Mouse (Mus musculus) embryonic stem cell, embryonic (primary cell): ENCODE results near the gene Zfp174.
"Not testable (repeated sequence)": the region's sequence is repeated elsewhere in the genome, so short reads cannot be mapped to it uniquely, and the experiment has no call there.

Experiments
- CTCF ChIA-PET, 4 experiments: fragments of 300-600 bp in 2 of 4; fragments of 350-600 bp in 2 of 4; sonication (Branson Sonifier 250); formaldehyde crosslinking; loops; one replicate each; lab custom pipeline; 2022; ENCODE audit warnings: inconsistent platforms in 2 of 4; lab: Charles Lee
- POLR2A ChIA-PET, 4 experiments: fragments of 300-600 bp in 2 of 4; fragments of 350-600 bp in 2 of 4; sonication (Branson Sonifier 250); formaldehyde crosslinking; loops; one replicate each; lab custom pipeline; 2022; ENCODE audit warnings: antibody characterized with exemption in 4 of 4, inconsistent platforms in 1 of 4; lab: Charles Lee

Zfp174 gene

DNA sequence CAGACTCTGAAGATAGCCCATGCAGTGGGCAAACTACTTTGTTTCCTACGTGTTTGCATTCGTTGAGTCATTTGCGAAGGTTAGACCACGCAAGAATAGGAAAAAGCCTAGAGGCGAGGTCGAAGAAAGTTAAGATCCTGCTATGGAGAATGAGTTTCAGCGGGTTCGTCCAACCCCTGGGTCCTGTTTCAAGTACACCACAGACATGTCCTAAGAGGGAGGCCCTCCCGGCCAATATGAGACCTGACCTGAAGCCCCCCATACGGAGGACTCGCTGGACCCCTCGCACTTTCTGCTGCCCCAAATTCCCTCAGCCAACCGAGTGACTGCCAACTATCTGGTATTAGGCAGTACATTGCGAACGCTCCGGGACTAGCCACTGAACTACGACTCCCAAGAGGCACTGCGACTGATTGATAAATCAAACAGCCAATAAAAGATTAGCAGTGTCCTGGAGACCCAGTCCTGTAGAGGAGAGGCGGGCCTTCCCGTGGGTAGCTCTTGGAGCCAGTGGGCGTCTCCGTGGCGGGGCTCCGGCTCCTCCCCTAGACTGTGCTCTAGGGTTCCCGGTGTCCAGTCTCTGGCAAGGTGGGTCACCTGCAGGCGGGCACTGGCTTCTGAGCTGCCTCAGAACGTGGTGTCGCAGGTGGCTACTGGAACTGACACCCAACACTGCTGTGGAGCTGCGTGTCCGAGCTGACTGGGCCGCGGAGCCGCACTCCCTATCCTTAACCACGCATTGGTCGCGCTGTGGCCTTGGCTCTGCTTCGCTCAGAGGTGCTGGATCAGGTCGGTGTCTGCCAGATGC, at the start of gene Zfp174:
Zfp174 (plus strand) TSS at position 558 of the 808 bp plus-strand sequence.
- ChIA-PET CTCF (interaction anchor here in 1 of 4 experiments (1.0 to 1.1 kb wide), 5 partner anchors 44 to 704 kb away, joined by 3 to 5 read pairs (median 3); partner anchors contain the start of genes 1700037C18Rik, Cluap1 and Srl), POLR2A (interaction anchor here (0.6 to 3.3 kb wide), 36 partner anchors 8 to 712 kb away, joined by 3 to 33 read pairs (median 6); partner anchors contain the start of genes Naa60 (in 3 of the 4), Gm20695 (in 2 of the 4), Slx4 (in 2 of the 4) and Trap1 (in 2 of the 4))

DNA sequence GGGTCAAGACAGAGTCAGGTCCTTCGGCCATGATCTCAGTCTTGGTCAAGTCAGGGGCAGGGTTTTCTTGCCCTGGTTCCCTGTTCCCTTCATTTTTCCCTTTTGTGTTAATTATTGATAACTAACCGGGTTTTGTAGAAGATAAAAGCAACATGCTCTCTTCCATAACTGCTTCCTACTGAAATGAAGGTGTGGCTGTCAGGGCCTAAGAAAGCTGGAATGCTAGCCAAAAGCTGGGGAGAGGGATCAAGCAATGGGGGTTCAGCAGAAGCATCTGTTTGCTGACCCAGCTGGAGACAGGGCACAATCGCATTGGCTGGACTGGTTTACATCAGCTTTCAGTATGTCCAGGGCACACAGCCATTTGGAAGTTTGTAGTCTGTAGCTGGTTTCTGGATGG, 38.9 kb upstream of the Zfp174 start:
- ChIA-PET CTCF (no interaction called here), POLR2A (interaction anchor here in 1 of 4 experiments (1.0 to 1.2 kb wide), 2 partner anchors 35 to 62 kb away, joined by 3 to 4 read pairs; no protein-coding TSS in a partner anchor)

DNA sequence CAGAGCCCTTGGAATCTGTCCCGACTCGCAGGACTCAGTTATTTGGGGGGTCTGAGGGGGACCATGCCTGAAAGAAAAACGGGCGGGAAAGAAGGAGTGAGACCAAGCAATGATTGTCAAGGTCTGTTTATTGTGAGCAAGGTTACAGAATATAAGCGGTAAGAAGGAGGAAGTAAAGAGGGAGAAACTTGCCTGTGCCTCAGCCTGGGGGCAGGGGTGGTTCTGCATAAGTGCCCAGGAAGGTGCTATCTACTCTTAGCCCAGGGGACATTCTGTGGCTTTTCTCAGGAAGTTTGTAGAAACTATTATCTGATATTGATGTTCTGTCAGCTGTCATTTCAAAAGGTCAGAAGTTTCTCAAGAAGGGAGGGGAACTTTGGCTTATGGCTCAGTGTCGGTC, 32.4 kb upstream of the Zfp174 start:
- POLR2A ChIA-PET, CTCF ChIA-PET: not testable (repeated sequence)

DNA sequence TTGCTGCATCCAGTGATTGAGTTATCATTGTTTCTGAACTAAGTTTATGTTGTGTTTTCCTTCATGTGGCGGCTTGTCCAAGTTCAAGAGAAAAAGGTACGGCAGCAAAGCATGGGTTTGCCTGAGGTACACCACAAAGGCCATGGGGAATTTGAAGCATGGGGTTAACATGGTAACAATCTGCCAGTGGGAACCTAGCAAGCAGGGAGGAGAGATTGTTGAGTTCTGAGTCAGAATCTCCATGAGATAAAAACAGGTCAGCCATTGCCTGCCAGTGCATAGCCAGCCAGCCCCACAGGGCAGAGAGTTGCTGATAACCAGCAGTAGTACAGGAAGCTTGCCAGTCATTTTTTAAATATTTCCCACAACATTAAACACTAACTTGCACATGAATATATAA, 26.9 kb upstream of the Zfp174 start:
- ChIA-PET POLR2A (no interaction called here), CTCF (interaction anchor here in 1 of 4 experiments (0.6 kb wide), 2 partner anchors 15 to 288 kb away, joined by 3 read pairs; no protein-coding TSS in a partner anchor)

DNA sequence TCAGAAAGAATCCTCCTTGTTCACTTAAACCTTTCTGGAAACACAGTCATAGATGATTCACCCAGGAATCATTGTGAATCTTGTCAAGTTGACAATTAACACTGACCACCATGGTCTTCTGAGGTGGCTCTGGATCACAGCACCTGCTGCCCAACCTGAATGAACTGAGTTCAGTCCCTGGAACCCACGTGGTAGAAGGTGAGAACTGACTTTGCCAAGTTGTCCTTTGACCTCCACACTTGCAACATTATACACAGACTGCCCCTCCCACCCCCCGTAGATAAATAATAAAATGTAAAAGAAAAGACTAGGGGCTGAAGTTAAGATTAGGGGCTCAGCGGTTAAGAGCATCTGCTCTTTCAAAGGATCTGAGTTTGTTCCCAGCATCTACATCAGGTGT, 19.0 kb upstream of the Zfp174 start:
- CTCF ChIA-PET: no interaction called here
- POLR2A ChIA-PET: interaction anchor here in 1 of 4 experiments (0.6 kb wide), 1 partner anchor 288 kb away, joined by 3 read pairs; no protein-coding TSS in a partner anchor

DNA sequence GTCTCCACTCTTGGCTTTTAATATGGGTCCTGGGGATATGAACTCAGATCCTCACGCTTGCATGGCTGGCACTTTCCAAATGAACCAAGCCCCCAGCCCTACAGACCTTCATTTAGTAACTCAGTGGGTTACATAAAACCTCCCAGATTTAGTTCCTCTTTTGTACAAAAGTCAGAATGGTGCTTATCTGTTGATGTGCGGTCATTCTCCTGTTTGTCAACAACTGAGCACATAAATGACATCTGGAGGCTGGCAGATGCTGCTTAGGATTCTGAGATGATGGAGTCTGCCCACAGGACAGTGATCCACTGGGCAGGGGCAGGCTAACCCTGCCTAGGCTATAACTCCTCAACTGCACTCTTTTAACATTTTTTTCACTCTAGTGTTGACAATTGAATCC, 17.3 kb upstream of the Zfp174 start:
- ChIA-PET CTCF (interaction anchor here in 1 of 4 experiments (0.6 kb wide), 1 partner anchor 13 kb away, joined by 5 read pairs; no protein-coding TSS in a partner anchor), POLR2A (no interaction called here)

DNA sequence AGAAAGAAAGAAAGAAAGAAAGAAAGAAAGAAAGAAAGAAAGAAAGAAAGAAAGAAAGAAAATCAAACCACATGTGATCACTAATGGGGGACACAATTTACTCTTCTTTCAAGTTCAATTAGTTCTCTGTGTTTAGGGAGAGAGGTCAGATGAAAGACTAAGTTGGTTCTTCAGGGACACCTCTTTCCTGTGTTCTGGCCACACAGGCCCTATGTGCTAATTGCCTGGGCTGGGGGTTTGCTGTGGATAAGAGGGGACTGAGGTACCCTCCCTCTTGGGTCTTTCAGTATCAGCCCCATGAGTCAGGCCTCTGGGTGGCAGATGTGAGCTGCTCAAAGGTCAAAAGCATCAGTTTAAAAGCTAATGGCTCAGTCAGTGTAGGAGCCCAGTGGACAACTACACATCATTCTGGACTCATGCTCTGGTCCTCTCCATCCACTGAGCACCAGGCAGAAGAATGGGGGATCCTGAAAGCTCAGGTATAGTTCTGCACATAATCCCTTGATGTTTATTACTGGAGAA, 16.4 kb upstream of the Zfp174 start, which contains the start of gene Olfr15:
Olfr15 (plus strand) TSS at position 291 of the 522 bp plus-strand sequence.
- POLR2A ChIA-PET: no interaction called here
- CTCF ChIA-PET: interaction anchor here (0.5 to 1.1 kb wide), 6 partner anchors 9 to 291 kb away, joined by 3 to 4 read pairs (median 4); partner anchors contain the start of gene Slx4 (in 1 of the 4)

DNA sequence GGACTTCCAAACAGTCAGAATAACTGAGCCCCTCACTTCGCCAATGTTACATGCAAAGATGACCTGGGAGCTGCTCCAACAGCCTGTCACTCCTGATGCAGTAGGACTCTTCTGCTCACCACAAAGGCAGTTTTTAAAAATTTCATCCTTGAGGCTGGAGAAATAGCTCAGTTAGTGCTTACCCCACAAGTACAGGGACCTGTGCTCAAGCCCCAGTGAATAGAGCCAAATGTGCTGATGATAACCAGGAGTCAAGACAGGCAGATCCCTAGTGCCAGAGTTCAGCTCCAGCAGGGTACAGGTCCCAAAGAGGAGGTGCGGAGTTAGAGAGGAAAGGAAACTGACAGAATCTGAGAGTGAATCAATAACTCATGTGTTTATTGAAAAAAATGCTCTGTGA, 11.6 kb upstream of the Zfp174 start:
- ChIA-PET CTCF (interaction anchor here in 1 of 4 experiments (1.3 kb wide), 1 partner anchor 13 kb away, joined by 4 read pairs; no protein-coding TSS in a partner anchor), POLR2A (interaction anchor here in 3 of 4 experiments (0.6 to 2.8 kb wide), 4 partner anchors 12 to 1516 kb away, joined by 3 to 11 read pairs (median 3); partner anchors contain the start of genes Slx4 (in 1 of the 3) and Zfp174 (in 1 of the 3))

DNA sequence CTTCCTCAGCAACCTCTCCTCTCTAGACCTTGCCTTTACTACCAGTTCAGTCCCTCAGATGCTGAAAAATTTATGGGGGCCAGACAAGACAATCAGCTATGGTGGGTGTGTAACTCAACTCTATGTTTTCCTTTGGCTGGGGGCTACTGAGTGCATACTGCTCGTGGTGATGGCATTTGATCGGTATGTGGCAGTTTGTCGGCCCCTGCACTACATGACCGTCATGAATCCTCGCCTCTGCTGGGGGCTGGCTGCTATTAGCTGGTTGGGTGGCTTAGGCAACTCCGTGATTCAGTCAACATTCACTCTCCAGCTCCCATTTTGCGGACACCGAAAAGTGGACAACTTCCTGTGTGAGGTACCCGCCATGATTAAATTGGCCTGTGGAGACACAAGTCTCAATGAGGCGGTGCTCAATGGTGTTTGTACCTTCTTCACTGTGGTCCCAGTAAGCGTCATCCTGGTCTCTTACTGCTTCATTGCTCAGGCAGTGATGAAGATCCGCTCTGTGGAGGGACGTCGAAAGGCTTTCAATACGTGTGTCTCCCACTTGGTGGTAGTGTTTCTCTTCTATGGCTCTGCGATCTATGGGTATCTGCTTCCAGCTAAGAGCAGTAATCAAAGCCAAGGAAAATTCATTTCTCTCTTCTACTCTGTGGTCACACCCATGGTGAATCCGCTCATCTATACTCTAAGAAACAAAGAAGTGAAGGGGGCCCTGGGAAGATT, 7.7 kb upstream of the Zfp174 start:
- POLR2A ChIA-PET: interaction anchor here in 2 of 4 experiments (1.1 to 1.8 kb wide), 4 partner anchors 8 to 60 kb away, joined by 3 to 6 read pairs (median 4); partner anchors contain the start of gene Zfp174 (in 1 of the 2)
- CTCF ChIA-PET: interaction anchor here (0.6 to 1.5 kb wide), 24 partner anchors 9 to 649 kb away, joined by 3 to 5 read pairs (median 3); partner anchors contain the start of genes Slx4 (in 3 of the 4), 1700037C18Rik (in 2 of the 4), Cluap1 (in 2 of the 4) and Olfr15 (in 2 of the 4)

DNA sequence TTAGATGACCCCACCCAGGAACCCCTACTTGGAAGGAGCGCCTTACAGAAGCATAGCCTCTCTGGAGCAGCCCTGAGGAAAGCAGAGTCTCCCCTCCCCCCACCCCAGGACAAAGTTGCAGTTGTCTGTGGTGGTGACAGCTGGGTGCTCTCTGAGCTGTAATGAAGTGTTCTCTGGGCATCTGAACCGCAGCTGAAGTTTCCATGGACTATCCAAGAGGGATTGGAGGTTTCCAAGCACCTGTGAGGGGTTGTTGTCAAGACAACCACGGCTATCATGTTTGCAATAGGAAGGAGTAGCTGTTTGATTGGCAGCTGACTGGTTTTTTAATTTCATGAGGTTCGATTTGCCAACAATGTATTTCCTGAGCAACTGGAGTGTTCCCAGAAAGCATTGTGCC, 4.1 kb upstream of the Zfp174 start:
- ChIA-PET CTCF (interaction anchor here in 3 of 4 experiments (0.6 to 1.0 kb wide), 3 partner anchors 12 to 297 kb away, joined by 3 to 6 read pairs (median 5); partner anchors contain the start of genes Gm20695 (in 1 of the 3), Olfr15 (in 1 of the 3) and Zfp597 (in 1 of the 3)), POLR2A (interaction anchor here in 3 of 4 experiments (0.6 to 2.2 kb wide), 10 partner anchors 30 to 947 kb away, joined by 3 to 16 read pairs (median 4); partner anchors contain the start of genes Cdip1 (in 1 of the 3), Gm20695 (in 1 of the 3), Naa60 (in 1 of the 3) and Slx4 (in 1 of the 3))

DNA sequence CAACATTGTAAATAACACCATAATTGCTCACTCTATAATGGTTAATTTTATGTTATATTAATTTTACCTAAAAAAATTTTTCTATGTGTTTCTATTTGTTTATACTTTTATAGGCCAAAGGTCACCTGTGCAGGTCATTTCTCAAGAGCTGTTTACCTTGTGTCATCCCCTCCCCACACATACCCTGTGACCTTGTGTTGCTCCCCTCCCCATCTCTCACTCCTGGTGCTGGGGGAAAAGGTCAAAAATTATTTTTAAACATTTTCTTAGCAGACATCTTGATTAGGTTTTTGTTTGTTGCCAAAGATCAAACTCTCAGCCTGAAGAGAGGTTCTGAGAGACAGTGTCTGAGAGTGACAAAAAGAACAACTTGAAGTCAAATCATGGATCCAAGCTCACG, 3.3 kb upstream of the Zfp174 start:
- CTCF ChIA-PET: interaction anchor here in 2 of 4 experiments (1.0 kb wide), 2 partner anchors 13 to 40 kb away, joined by 3 to 6 read pairs; partner anchors contain the start of genes Gm20695 (in 1 of the 2), Olfr15 (in 1 of the 2) and Zfp597 (in 1 of the 2)

DNA sequence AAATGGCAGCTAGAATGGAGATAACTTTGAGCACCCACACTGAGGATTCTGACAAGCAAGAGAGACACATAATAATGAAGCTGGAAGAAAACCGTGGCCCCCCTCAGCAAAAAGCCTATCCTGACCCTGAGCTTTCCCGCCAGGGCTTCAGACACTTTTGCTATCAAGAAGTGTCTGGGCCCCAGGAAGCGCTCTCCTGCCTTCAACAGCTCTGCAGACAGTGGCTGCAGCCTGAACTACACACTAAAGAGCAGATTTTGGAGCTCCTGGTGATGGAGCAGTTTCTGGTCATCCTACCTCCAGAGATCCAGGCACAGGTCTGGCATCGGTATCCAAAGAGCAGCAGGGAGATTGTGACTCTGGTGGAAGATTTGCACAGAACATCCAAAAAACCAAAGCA, 803 bp downstream of the Zfp174 start:
- POLR2A ChIA-PET: interaction anchor here (0.6 to 3.3 kb wide), 34 partner anchors 9 to 711 kb away, joined by 3 to 33 read pairs (median 6); partner anchors contain the start of genes Naa60 (in 3 of the 4), Zfp263 (in 3 of the 4), Gm20695 (in 2 of the 4) and Slx4 (in 2 of the 4)
- CTCF ChIA-PET: interaction anchor here (0.6 to 1.9 kb wide), 9 partner anchors 8 to 1618 kb away, joined by 3 to 6 read pairs (median 4); partner anchors contain the start of genes 1700037C18Rik (in 1 of the 4), Cluap1 (in 1 of the 4), Naa60 (in 1 of the 4) and Slx4 (in 1 of the 4)

More for the DNA sequence above, 3.3 kb upstream of the Zfp174 start:
- POLR2A ChIA-PET: interaction anchor here in 2 of 4 experiments (1.4 to 2.2 kb wide), 2 partner anchors 29 to 40 kb away, joined by 5 to 16 read pairs; partner anchors contain the start of genes Gm20695 (in 1 of the 2), Naa60 (in 1 of the 2) and Zfp597 (in 1 of the 2)

DNA sequence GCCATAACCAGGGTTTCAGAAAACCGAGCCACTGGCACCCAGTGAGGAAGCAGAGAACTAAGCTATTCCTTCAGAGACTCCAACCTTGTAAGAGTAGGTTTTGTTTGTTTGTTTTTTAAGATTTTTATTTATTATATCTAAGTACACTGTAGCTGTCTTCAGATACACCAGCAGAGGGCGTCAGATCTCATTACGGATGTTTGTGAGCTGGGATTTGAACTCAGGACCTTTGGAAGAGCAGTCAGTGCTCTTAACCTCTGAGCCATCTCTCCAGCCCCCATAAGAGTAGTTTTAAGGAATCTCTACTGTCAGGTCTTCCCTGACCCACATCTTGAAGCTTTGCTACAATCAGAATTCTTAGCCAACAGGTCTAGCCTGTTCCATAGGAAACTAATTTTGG, 1.3 kb downstream of the Zfp174 start:
- ChIA-PET POLR2A (interaction anchor here (0.6 to 3.3 kb wide), 24 partner anchors 9 to 711 kb away, joined by 3 to 33 read pairs (median 6); partner anchors contain the start of genes Gm20695 (in 2 of the 4), Naa60 (in 2 of the 4), Slx4 (in 2 of the 4) and Zfp263 (in 2 of the 4)), CTCF (interaction anchor here (0.6 to 1.9 kb wide), 10 partner anchors 9 to 1618 kb away, joined by 3 to 6 read pairs (median 4); partner anchors contain the start of genes 1700037C18Rik (in 1 of the 4), Cluap1 (in 1 of the 4), Naa60 (in 1 of the 4) and Slx4 (in 1 of the 4))

DNA sequence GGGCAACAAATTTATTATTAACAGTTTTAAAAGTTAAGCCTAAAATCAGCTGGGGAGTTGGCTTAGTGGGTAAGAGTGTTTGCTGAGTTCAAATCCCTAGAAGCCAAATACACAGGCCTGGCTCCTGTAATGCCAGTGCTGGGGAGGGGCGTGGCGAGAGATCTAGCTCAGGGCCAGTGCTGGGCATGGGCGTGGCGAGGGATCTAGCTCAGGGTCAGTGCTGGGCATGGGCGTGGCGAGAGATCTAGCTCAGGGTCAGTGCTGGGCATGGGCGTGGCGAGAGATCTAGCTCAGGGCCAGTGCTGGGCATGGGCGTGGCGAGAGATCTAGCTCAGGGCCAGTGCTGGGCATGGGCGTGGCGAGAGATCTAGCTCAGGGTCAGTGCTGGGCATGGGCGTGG, 4.2 kb downstream of the Zfp174 start:
- CTCF ChIA-PET: not testable (repeated sequence)
- POLR2A ChIA-PET: interaction anchor here in 2 of 4 experiments (0.6 to 4.0 kb wide), 3 partner anchors 21 to 91 kb away, joined by 3 to 18 read pairs (median 3); partner anchors contain the start of gene Naa60 (in 1 of the 2)

DNA sequence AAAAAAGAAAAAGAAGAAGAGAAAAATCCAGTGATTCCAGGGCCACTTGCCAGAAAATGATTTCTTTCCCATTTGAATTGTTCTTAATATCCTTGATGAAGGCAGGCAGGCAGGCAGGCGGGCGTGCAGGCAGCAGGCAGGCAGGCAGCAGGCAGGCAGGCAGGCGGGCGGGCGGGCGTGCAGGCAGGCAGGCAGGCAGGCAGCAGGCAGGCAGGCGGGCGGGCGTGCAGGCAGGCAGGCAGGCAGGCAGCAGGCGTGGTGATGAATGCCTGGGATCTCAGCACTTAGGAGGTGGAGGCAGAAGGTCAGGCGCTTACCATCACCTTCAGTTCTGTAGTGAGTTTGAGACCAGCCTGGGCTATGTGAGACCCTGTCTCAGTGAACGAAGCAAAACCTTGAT, 5.5 kb downstream of the Zfp174 start:
- POLR2A ChIA-PET: interaction anchor here in 2 of 4 experiments (0.8 to 4.0 kb wide), 6 partner anchors 9 to 151 kb away, joined by 3 to 18 read pairs (median 4); partner anchors contain the start of genes Naa60 (in 2 of the 2), Gm20695 (in 1 of the 2), Slx4 (in 1 of the 2) and Zfp597 (in 1 of the 2)
- CTCF ChIA-PET: interaction anchor here in 2 of 4 experiments (0.6 to 1.2 kb wide), 2 partner anchors 414 to 431 kb away, joined by 3 to 6 read pairs; no protein-coding TSS in a partner anchor
